Mouse (Mus musculus): Measurements from ENCODE around the gene Kansl2. TPM values are rescaled to one million over a fixed set of nuclear protein-coding genes. Genes with fewer than 3 reads are reported as not detected.

Gene Kansl2
- total RNA-seq, 2 experiments from 2014 or later = 59.5 to 61.0 TPM

Small RNA genes within 50 kb of the gene (microRNA-seq; reads per million reads assigned to microRNA genes)
- 1.6 to 5.4 reads per million in 2 experiments for gene Mir1291

Other genes with a start within 250 kb of the Kansl2 start
- gene Zfp641, start 238.1 kb downstream of the Kansl2 start, total RNA-seq (2021) = 1 to 10 TPM; 6.9 to 7.0 TPM
- not detected for gene Olfr285, start 216.9 kb downstream of the Kansl2 start, total RNA-seq (2021)
- gene Olfr284, start 193.3 kb downstream of the Kansl2 start, total RNA-seq (2021) = not detected
- gene Olfr283, start 153.3 kb downstream of the Kansl2 start, total RNA-seq (2021) = not detected
- gene Olfr282, start 103.0 kb downstream of the Kansl2 start, total RNA-seq (2021) = not detected
- gene Olfr281, start 81.7 kb downstream of the Kansl2 start, total RNA-seq (2021) = not detected
- gene OR5BS1P, start 64.4 kb downstream of the Kansl2 start, total RNA-seq (2021) = not detected
- gene Lalba, start 51.5 kb downstream of the Kansl2 start, total RNA-seq (2021) = not detected
- under 1 TPM in 1 of 2 experiments, not detected in 1; 0.11 TPM for gene Olfr279, start 41.9 kb downstream of the Kansl2 start, total RNA-seq (2021)
- 10 to 100 TPM; 40.5 to 45.3 TPM for gene Ccnt1, start 36.7 kb upstream of the Kansl2 start, total RNA-seq (2021)
- gene 4930415O20Rik, start 36.7 kb upstream of the Kansl2 start, total RNA-seq (2021) = not detected
- 10 to 100 TPM; 47.8 to 50.2 TPM for gene Adcy6, start 75.8 kb upstream of the Kansl2 start, total RNA-seq (2021)
- 100 to 1,000 TPM; 217 to 244 TPM for gene Cacnb3, start 96.6 kb upstream of the Kansl2 start, total RNA-seq (2021)
- 10 to 100 TPM; 56.0 to 57.6 TPM for gene Ddx23, start 128.6 kb upstream of the Kansl2 start, total RNA-seq (2021)
- 10 to 100 TPM; 53.9 to 64.1 TPM for gene Rnd1, start 143.2 kb upstream of the Kansl2 start, total RNA-seq (2021)
- 10 to 100 TPM; 12.6 to 13.3 TPM for gene Ccdc65, start 173.9 kb upstream of the Kansl2 start, total RNA-seq (2021)
- 1 to 10 TPM; 2.7 to 3.4 TPM for gene Fkbp11, start 193.9 kb upstream of the Kansl2 start, total RNA-seq (2021)
- gene Arf3, start 228.9 kb upstream of the Kansl2 start, total RNA-seq (2021) = 100 to 1,000 TPM; 729 to 796 TPM
- gene Wnt10b, start 243.9 kb upstream of the Kansl2 start, total RNA-seq (2021) = under 1 TPM; 0.55 to 0.75 TPM